Mouse (Mus musculus) limb, embryonic 12.5 days (tissue): Measurements from ENCODE around the gene Eepd1. TPM values are rescaled to one million over a fixed set of nuclear protein-coding genes. Genes with fewer than 3 reads are reported as not detected.

ENCODE experiments used
- ATAC-seq: fragments of 200-750 bp; cut with Nextera tagmentation; 2 replicates; pipeline ENCODE4 v1.8.0; 2017; ENCODE audit warnings: low read depth, moderate TSS enrichment; ENCODE audit not compliant: insufficient number of reproducible peaks, insufficient read depth, low FRiP score, low TSS enrichment
- H3K27ac ChIP-seq: fragments of 300-500 bp; sonication (generic); 2 replicates; pipeline ENCODE4 v1.5.1; 2016; ENCODE audit warnings: mild to moderate bottlenecking, moderate library complexity
- H3K27me3 ChIP-seq: fragments of 300-500 bp; sonication (generic); 2 replicates; pipeline ENCODE4 v1.6.1; 2016; ENCODE audit warnings: mild to moderate bottlenecking, moderate library complexity
- H3K36me3 ChIP-seq: fragments of 300-500 bp; sonication (generic); 2 replicates; pipeline ENCODE4 v1.6.1; 2016; ENCODE audit warnings: mild to moderate bottlenecking, moderate library complexity
- H3K4me1 ChIP-seq: fragments of 300-500 bp; sonication (generic); replicated peaks from 2 replicates; pipeline ENCODE4 v1.6.1; 2016
- H3K4me2 ChIP-seq: fragments of 300-500 bp; sonication (generic); 2 replicates; pipeline ENCODE4 v1.6.1; 2016; ENCODE audit warnings: mild to moderate bottlenecking, moderate library complexity
- H3K4me3 ChIP-seq: fragments of 300-500 bp; sonication (generic); replicated peaks from 2 replicates; pipeline ENCODE4 v1.5.1; 2016; ENCODE audit warnings: mild to moderate bottlenecking
- H3K9ac ChIP-seq: fragments of 300-500 bp; sonication (generic); replicated peaks from 2 replicates; pipeline ENCODE4 v1.6.1; 2016; ENCODE audit warnings: mild to moderate bottlenecking, moderate library complexity
- H3K9me3 ChIP-seq: fragments of 300-500 bp; sonication (generic); 2 replicates; pipeline ENCODE4 v1.6.1; 2016; ENCODE audit warnings: mild to moderate bottlenecking, moderate library complexity
- WGBS: fragments of 180-500 bp; shearing (Covaris S2); methylation state at CpG from one replicate; pipeline ENCODE4 v1.1.7; 2016; 5-methylcytosine and 5-hydroxymethylcytosine counted together
- polyA plus RNA-seq: library from polyadenylated mRNA; unstranded; fragments of >200 nt; fragmentation: Nextera tagmentation; extraction: Ambion mirVana; gene quantifications from 2 replicates; pipeline ENCODE4 v1.2.1, GENCODE M21; 2016

Gene Eepd1
- polyA plus RNA-seq, 1 experiment from 2014 or later: 24.1 TPM

DNA sequence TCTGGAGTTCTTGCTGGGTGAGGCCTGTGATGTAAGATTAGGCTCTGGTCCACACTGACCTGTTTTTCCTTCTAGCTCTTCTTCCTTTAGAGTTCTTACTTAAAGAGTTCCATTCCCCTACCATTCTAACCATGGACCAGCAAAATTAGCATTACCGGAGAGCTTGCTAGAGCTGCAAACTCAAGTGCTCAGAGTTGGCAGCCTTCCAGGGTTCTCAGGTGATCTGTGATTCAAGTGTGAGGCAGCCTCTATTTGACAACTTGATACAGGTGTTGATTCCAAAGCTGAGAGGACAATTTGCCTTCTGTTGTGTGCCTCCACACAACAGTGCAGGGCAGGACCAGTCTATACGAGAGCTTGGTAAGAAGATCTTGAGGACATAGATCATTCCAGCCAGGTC, 31.7 kb downstream of the Eepd1 start:
- Histone ChIP-seq H3K9ac (no peak overlapping the region), H3K36me3 (no peaks in the 10 kb centered on the region), H3K27ac (no peak overlapping the region), H3K9me3 (no peaks in the 10 kb centered on the region), H3K4me1 (peaks cover 15% of the 10 kb centered on the region), H3K4me3 (no peak overlapping the region), H3K4me2 (no peak overlapping the region), H3K27me3 (no peaks in the 10 kb centered on the region)
- 60% methylated on average over 2 of the region's 2 CpGs for WGBS
- 0 out of 2 replicates have a peak, but pooled peaks have one; percentile 19 for ATAC-seq

GRCm38 (mm10) chr9:25513556-25513955, 32.2 kb downstream of the Eepd1 start:
- no peak overlapping the region for H3K4me2 ChIP-seq
- H3K36me3 ChIP-seq: no peaks in the 10 kb centered on the region
- no peaks in the 10 kb centered on the region for H3K27me3 ChIP-seq
- 85% methylated on average over 3 of the region's 3 CpGs for WGBS
- H3K9me3 ChIP-seq: no peaks in the 10 kb centered on the region
- peaks cover 17% of the 10 kb centered on the region for H3K4me1 ChIP-seq
- ATAC-seq: no peak
- H3K27ac ChIP-seq: no peak overlapping the region
- H3K4me3 ChIP-seq: no peak overlapping the region
- H3K9ac ChIP-seq: no peak overlapping the region

GRCm38 (mm10) chr9:25516640-25517039, 35.3 kb downstream of the Eepd1 start:
- no peak overlapping the region for H3K4me3 ChIP-seq
- no peak for ATAC-seq
- no peak overlapping the region for H3K9ac ChIP-seq
- no peaks in the 10 kb centered on the region for H3K27me3 ChIP-seq
- no peak overlapping the region for H3K4me2 ChIP-seq
- H3K4me1 ChIP-seq: peaks cover 35% of the 10 kb centered on the region
- no peaks in the 10 kb centered on the region for H3K36me3 ChIP-seq
- H3K27ac ChIP-seq: no peak overlapping the region
- no peaks in the 10 kb centered on the region for H3K9me3 ChIP-seq
- 79% methylated on average over 7 of the region's 7 CpGs for WGBS

DNA sequence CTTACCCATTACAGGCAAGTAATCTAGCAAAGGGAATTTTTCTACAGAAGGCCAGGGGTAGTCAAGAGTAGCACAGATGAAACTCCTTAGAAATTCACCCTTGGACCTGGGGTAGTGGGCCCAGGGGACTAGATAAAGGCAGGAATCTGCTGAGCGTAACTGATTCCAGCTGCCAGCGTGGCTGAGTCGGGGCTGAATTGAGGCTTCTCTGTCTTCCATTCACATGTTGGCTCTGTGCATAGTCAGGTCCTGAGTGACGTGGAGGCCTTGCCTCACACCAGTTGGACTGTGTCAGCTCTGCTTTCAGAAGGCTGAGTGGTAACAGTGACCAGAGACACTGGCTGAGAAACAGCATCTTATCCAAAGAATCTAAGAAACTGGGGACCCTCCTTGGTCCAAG, 36.6 kb downstream of the Eepd1 start:
- no peaks in the 10 kb centered on the region for H3K9me3 ChIP-seq
- no peak for ATAC-seq
- no peak overlapping the region for H3K9ac ChIP-seq

DNA sequence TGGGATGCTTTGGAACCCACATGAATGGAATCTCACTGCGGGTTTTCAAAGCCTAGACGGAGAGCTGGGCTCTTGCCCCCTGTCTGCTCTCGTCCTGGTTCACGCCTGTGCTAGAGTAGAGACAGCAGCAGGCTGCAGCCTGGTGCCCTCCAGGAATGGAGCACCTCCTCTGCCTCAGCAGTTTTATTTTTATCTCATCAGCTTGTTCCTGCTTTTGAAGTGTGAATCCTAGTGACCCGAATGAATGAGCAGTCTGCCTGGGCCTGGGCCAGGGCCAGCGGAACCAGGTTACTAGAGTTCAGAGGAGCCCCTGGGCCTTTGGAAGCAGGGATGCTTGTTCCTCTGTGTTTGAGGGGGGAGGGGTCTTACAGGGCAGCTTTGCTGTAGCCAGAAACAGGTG, 37.8 kb downstream of the Eepd1 start:
- no peak for ATAC-seq
- H3K36me3 ChIP-seq: no peaks in the 10 kb centered on the region
- no peak overlapping the region; the same call in 1 of the 2 replicates for H3K27ac ChIP-seq
- H3K4me3 ChIP-seq: no peak overlapping the region
- H3K4me2 ChIP-seq: no peak overlapping the region
- H3K9me3 ChIP-seq: no peaks in the 10 kb centered on the region
- WGBS: 52% methylated on average over 6 of the region's 6 CpGs
- peaks cover 30% of the 10 kb centered on the region for H3K4me1 ChIP-seq
- H3K9ac ChIP-seq: no peak overlapping the region
- no peaks in the 10 kb centered on the region for H3K27me3 ChIP-seq

More for the DNA sequence above, 36.6 kb downstream of the Eepd1 start:
- WGBS: 31% methylated on average over 4 of the region's 4 CpGs
- Histone ChIP-seq H3K4me3 (no peak overlapping the region), H3K27ac (no peak overlapping the region), H3K4me2 (no peak overlapping the region), H3K4me1 (peaks cover 32% of the 10 kb centered on the region), H3K27me3 (no peaks in the 10 kb centered on the region), H3K36me3 (no peaks in the 10 kb centered on the region)

DNA sequence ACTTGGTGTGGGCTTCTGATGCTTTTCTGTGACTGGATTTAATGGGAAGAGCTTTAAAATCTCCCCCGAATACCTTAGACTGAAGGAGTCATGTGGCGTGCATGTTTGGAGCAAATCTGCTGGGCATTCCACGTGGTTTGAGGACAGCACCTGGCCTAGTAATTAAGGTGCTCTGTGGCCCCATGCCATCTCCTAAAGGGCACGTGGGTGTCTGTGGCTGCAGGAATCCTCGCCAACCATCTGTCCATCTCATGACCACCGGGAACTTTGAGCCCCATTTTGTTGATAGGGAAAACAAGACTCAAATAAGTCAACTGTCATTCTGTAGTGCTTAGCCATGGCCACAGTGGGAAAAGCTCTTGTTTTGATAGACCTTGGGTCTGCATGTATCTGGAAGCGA, 39.5 kb downstream of the Eepd1 start:
- WGBS: 65% methylated on average over 7 of the region's 7 CpGs
- H3K4me1 ChIP-seq: peaks cover 35% of the 10 kb centered on the region
- H3K4me2 ChIP-seq: no peak overlapping the region

DNA sequence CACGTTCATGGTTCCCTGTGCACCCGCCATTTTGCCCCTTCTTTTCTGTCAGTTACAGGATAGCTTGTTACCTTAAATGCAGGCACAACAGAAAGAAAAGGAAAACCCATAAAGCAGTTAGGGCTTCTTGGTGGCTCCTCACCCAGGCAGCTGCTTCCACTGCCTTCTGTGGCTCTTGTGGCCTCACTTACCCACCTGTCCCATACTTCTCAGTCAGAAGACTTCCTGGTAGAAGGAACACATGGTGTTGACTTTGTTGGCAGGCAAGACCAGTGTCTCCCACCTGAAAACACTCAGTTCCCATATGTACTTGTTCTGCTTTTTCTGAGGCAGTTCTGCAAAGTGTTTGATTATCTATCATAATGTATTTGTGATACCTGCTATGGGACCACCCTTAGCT, 40.5 kb downstream of the Eepd1 start:
- H3K27ac ChIP-seq: no peak overlapping the region
- no peak for ATAC-seq
- H3K36me3 ChIP-seq: no peaks in the 10 kb centered on the region
- no peak overlapping the region for H3K9ac ChIP-seq
- WGBS: 89% methylated on average over 2 of the region's 2 CpGs
- H3K9me3 ChIP-seq: no peaks in the 10 kb centered on the region
- no peak overlapping the region for H3K4me3 ChIP-seq
- H3K4me2 ChIP-seq: no peak overlapping the region
- peaks cover 45% of the 10 kb centered on the region for H3K4me1 ChIP-seq
- H3K27me3 ChIP-seq: no peaks in the 10 kb centered on the region

More for the DNA sequence above, 39.5 kb downstream of the Eepd1 start:
- Histone ChIP-seq H3K4me3 (no peak overlapping the region), H3K9ac (no peak overlapping the region), H3K27me3 (no peaks in the 10 kb centered on the region), H3K9me3 (no peaks in the 10 kb centered on the region), H3K36me3 (no peaks in the 10 kb centered on the region), H3K27ac (no peak overlapping the region)
- ATAC-seq: no peak

- Histone ChIP-seq H3K36me3 (no peaks in the 10 kb centered on the region), H3K27me3 (no peaks in the 10 kb centered on the region), H3K4me1 (peaks cover 27% of the 10 kb centered on the region), H3K27ac (peak overlapping the region; percentile 91), H3K4me3 (no peak overlapping the region), H3K9me3 (no peaks in the 10 kb centered on the region), H3K4me2 (no peak overlapping the region), H3K9ac (no peak overlapping the region)
- 5% methylated on average over 1 of the region's 1 CpGs for WGBS
- ATAC-seq: no peak
These were observed 45.2 kb downstream of the Eepd1 start for GRCm38 (mm10) chr9:25526516-25526915.

DNA sequence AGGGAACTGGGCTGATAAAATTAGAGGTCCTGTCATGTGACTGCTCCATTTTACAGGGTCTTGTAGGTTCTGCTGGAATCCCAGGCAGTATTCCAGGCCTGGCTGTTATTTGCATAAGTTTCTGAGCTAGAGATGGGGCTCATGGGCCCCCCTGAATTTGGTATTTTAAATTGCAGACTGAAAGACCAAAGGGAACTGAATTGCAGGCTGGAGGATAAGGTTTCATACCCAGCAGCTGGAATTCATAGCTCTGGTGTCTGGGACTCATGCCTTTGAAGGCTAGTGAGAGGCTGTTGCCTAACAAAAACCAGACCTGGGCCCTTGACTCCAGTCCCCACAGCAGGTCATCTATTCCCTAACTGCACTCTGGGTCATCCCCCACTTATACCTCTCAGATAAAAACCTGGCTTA, 45.6 kb downstream of the Eepd1 start:
- no peaks in the 10 kb centered on the region for H3K9me3 ChIP-seq
- H3K9ac ChIP-seq: no peak overlapping the region
- no peaks in the 10 kb centered on the region for H3K36me3 ChIP-seq
- H3K4me2 ChIP-seq: peak overlapping the region; percentile 24
- H3K27me3 ChIP-seq: no peaks in the 10 kb centered on the region
- H3K4me1 ChIP-seq: peaks cover 27% of the 10 kb centered on the region
- no peak overlapping the region for H3K4me3 ChIP-seq
- H3K27ac ChIP-seq: peak overlapping the region; percentile 91
- peak; percentile 95 for ATAC-seq

DNA sequence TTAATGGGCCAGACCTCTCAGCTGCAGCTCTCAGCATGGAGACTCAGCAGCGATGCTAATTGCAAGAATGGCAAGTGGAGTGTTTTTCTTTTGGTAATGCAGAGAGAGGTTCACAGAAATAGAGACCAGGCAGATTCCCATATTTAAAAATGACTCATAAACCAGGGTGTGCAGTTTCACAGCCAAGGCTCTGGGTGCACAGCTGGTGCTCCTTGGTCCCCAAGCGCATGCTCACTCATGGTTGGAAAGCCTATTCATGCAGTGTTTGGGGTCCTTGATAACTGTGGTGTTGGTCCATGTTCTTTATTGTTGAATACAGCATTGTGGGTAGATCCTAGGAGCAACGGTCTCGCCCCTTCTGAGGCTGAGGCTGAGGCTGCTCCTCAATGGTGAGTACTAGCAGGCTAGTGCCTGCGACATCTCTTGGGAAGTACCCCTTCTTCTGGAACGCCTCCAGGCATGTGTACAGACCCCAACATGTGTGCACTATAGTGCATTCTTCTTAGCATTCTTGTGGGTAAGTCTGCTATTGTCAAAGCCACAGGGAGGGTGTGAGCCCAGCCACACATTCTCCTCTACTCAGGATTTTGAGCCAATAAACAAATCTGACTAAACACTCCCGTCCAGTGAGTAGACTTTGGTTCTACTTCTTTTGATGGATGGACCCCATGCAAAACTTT, 46.2 kb downstream of the Eepd1 start:
- Histone ChIP-seq H3K27ac (peak overlapping the region; percentile 91), H3K4me3 (no peak overlapping the region), H3K36me3 (no peaks in the 10 kb centered on the region), H3K27me3 (no peaks in the 10 kb centered on the region), H3K9me3 (no peaks in the 10 kb centered on the region), H3K4me2 (peak overlapping the region; percentile 24), H3K4me1 (peaks cover 29% of the 10 kb centered on the region), H3K9ac (no peak overlapping the region)
- ATAC-seq: peak; percentile 71
- WGBS: 21% methylated on average over 7 of the region's 7 CpGs

DNA sequence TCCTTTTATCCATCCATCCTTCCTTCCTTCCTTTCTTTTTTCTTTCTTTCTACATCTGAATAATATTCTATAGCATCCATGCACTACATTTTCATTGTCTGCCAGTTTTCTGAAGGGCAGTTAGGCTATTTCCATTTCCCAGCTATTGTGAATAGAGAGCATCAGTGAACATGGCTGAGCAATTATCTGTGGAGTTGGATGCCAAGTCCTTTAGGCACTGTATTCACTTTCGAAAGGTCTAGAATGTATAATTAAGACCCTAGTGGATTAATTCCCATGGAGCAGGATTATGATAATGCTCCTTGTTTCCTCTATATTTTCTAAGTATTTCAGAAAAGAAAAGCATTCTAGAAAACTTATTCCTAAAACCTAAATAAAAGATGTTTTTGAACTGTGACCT, 50.3 kb downstream of the Eepd1 start:
- 85% methylated on average over 1 of the region's 1 CpGs for WGBS
- H3K27ac ChIP-seq: no peak overlapping the region
- ATAC-seq: no peak
- peaks cover 20% of the 10 kb centered on the region for H3K4me1 ChIP-seq
- H3K36me3 ChIP-seq: no peaks in the 10 kb centered on the region
- H3K4me3 ChIP-seq: no peak overlapping the region
- H3K9ac ChIP-seq: no peak overlapping the region
- no peak overlapping the region for H3K4me2 ChIP-seq
- H3K9me3 ChIP-seq: no peaks in the 10 kb centered on the region
- H3K27me3 ChIP-seq: no peaks in the 10 kb centered on the region

- no peak for ATAC-seq
- Histone ChIP-seq H3K27me3 (no peaks in the 10 kb centered on the region), H3K4me2 (no peak overlapping the region), H3K4me3 (no peak overlapping the region), H3K36me3 (no peaks in the 10 kb centered on the region), H3K27ac (no peak overlapping the region), H3K9me3 (no peaks in the 10 kb centered on the region), H3K9ac (no peak overlapping the region), H3K4me1 (peaks cover 17% of the 10 kb centered on the region)
- 53% methylated on average over 3 of the region's 3 CpGs for WGBS
These were observed 50.8 kb downstream of the Eepd1 start for GRCm38 (mm10) chr9:25532105-25532504.
